Mouse (Mus musculus) ES-E14 (cell line): ENCODE measurements at regions not wholly inside any gene's neighbourhood (a gene's known extent, or its start where the extent isn't known, plus 50 kb on each side); places are given as distances from the start of the nearest gene placed in this dataset.

ENCODE experiments used
- DNase-seq: peaks from one replicate; pipeline ENCODE4 v3.0.0-alpha.2; 2013; ENCODE audit warnings: low read depth, low spot score
- H3K27ac ChIP-seq: 2 replicates; pipeline ENCODE4 v1.5.1; 2012; ENCODE audit warnings: low read depth, mild to moderate bottlenecking, low read length, moderate library complexity, mixed read lengths; ENCODE audit not compliant: poor library complexity, insufficient read depth, severe bottlenecking
- H3K36me3 ChIP-seq: 2 replicates; pipeline ENCODE4 v1.6.1; 2012; ENCODE audit warnings: mild to moderate bottlenecking, low read length, moderate library complexity, mixed read lengths; ENCODE audit not compliant: control insufficient read depth, poor library complexity, insufficient read depth, severe bottlenecking
- H3K4me1 ChIP-seq, 2 experiments: fragments of 150-350 bp in 1 of 2; sonication (generic) in 1 of 2; 2 replicates each; pipeline ENCODE4 v1.6.1; 2012; ENCODE audit warnings: low read length in 2 of 2, mild to moderate bottlenecking in 1 of 2, mixed read lengths in 1 of 2; ENCODE audit not compliant: control insufficient read depth in 2 of 2, insufficient read depth in 2 of 2, poor library complexity in 1 of 2
- H3K4me3 ChIP-seq, 2 experiments: fragments of 150-350 bp in 1 of 2; sonication (generic) in 1 of 2; 2 replicates each; pipeline ENCODE4 v1.5.1; 2012; ENCODE audit warnings: low read length in 2 of 2, low read depth in 1 of 2, mild to moderate bottlenecking in 1 of 2, mixed read lengths in 1 of 2; ENCODE audit not compliant: insufficient read depth in 1 of 2, poor library complexity in 1 of 2, severe bottlenecking in 1 of 2
- H3K9ac ChIP-seq: 2 replicates; pipeline ENCODE4 v1.6.1; 2012; ENCODE audit warnings: low read depth, mild to moderate bottlenecking, low read length, mixed read lengths; ENCODE audit not compliant: poor library complexity, insufficient read depth, severe bottlenecking
- H3K9me3 ChIP-seq: fragments of 150-350 bp; sonication (generic); 2 replicates; pipeline ENCODE4 v1.6.1; 2012; ENCODE audit warnings: low read depth, mild to moderate bottlenecking, low read length; ENCODE audit not compliant: control insufficient read depth, insufficient read depth
- CHD2 ChIP-seq: IDR thresholded peaks from 2 replicates; pipeline ENCODE4 v1.6.1; 2014; ENCODE audit warnings: mild to moderate bottlenecking, low read depth, low read length, inconsistent platforms
- HCFC1 ChIP-seq: IDR thresholded peaks from 2 replicates; pipeline ENCODE4 v1.6.1; 2012; ENCODE audit warnings: low read length, inconsistent platforms, borderline replicate concordance; ENCODE audit not compliant: insufficient read depth
- MAFK ChIP-seq: IDR thresholded peaks from 2 replicates; pipeline ENCODE4 v1.6.1; 2014; ENCODE audit warnings: mild to moderate bottlenecking, low read depth, low read length, inconsistent platforms; ENCODE audit not compliant: insufficient read depth
- ZC3H11A ChIP-seq: IDR thresholded peaks from 2 replicates; pipeline ENCODE4 v1.6.1; 2012; ENCODE audit warnings: low read depth, mild to moderate bottlenecking, inconsistent platforms, low read length, borderline replicate concordance
- ZNF384 ChIP-seq: IDR thresholded peaks from 2 replicates; pipeline ENCODE4 v1.6.1; 2012; ENCODE audit warnings: low read depth, low read length, inconsistent platforms
- in situ Hi-C, 2 experiments: fragments of 600-800 bp; cut with MboI; formaldehyde crosslinking; loops; one replicate each; pipeline ENCODE4 v1.15.1; 2025; ENCODE audit warnings: low sequenced_read_pairs in 2 of 2, inconsistent platforms in 1 of 2; ENCODE audit not compliant: unreplicated experiment in 2 of 2

GRCm38 (mm10) chr13:37542744-37543196, 197.8 kb downstream of the Ly86 start:
- no peak overlapping the region for H3K27ac ChIP-seq

GRCm38 (mm10) chr13:37543788-37544187, 198.8 kb downstream of the Ly86 start:
- no peak for DNase-seq
- in situ Hi-C loops: no loop called here
- Histone ChIP-seq H3K36me3 (no peaks in the 10 kb centered on the region), H3K4me3 (no peak overlapping the region), H3K9ac (no peak overlapping the region), H3K4me1 (peaks cover 3 to 17% of the 10 kb centered on the region in 2 experiments; a peak in 1 of 4 replicates), H3K27ac (no peak overlapping the region), H3K9me3 (no peaks in the 10 kb centered on the region)
- TF ChIP-seq HCFC1: no peak
- no peak for TF ChIP-seq ZNF384
- no peak for TF ChIP-seq CHD2
- TF ChIP-seq ZC3H11A: no peak

More at GRCm38 (mm10) chr13:37542744-37543196, 197.8 kb downstream of the Ly86 start:
- no peaks in the 10 kb centered on the region for H3K9me3 ChIP-seq
- no peak overlapping the region for H3K4me3 ChIP-seq
- TF ChIP-seq HCFC1 (no peak), ZNF384 (no peak), ZC3H11A (no peak), MAFK (no peak), CHD2 (no peak)
- in situ Hi-C loops: no loop called here
- no peak for DNase-seq
- no peak overlapping the region for H3K9ac ChIP-seq
- no peaks in the 10 kb centered on the region for H3K36me3 ChIP-seq
- peaks cover 0 to 8% of the 10 kb centered on the region in 2 experiments; a peak in 1 of 4 replicates for H3K4me1 ChIP-seq

DNA sequence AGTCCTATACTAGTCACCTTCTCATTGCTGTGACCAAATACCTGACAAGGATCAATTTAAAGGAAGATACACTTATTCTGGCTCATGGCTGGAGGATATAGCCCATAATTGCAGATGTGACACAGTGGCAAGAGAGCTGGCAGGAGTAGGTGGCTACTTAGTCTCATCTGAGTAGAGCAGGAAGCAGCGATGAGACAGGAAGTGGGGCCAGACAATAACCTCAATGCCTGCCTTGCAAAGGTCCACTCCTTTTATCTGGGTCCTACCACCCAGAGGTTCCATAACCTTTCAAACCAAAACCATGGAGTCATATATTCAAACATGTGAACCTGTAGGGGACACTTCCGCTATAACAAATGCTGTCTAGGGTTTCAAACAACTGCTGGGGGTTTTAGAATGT, 199.7 kb downstream of the Ly86 start:
- Histone ChIP-seq H3K4me3 (no peak overlapping the region), H3K36me3 (no peaks in the 10 kb centered on the region), H3K9ac (no peak overlapping the region), H3K27ac (no peak overlapping the region), H3K9me3 (no peaks in the 10 kb centered on the region), H3K4me1 (peaks cover 3 to 17% of the 10 kb centered on the region in 2 experiments; a peak in 1 of 4 replicates)
- in situ Hi-C loops: no loop called here
- DNase-seq: no peak
- TF ChIP-seq HCFC1 (no peak), ZC3H11A (no peak), MAFK (no peak)

DNA sequence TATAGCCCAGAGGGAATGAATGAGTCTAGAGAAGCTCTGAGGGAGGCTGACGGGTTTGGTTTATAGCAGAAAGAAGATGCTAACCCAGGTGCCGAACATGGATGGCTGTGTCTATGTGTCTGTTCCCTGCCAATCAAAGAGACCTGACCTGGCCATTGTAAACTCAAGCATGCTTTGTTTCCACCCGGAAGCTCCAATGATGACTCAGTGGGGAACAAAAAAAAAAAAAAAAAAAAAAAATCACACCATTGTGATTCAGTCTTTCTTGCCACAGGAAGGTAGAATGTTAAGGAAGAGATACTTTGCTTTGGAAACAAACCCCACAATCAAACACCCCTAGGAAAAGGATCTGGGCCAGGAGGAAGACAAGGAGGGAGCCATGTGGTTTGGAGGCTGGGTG, 201.5 kb downstream of the Ly86 start:
- in situ Hi-C loops: no loop called here
- no peak overlapping the region for H3K9ac ChIP-seq
- peaks cover 3 to 17% of the 10 kb centered on the region in 2 experiments; a peak in 1 of 4 replicates for H3K4me1 ChIP-seq
- no peak for TF ChIP-seq HCFC1
- peak; percentile 94 for TF ChIP-seq ZNF384
- no peak for TF ChIP-seq CHD2
- no peak overlapping the region for H3K4me3 ChIP-seq
- H3K27ac ChIP-seq: no peak overlapping the region
- H3K9me3 ChIP-seq: no peaks in the 10 kb centered on the region
- DNase-seq: no peak
- no peaks in the 10 kb centered on the region for H3K36me3 ChIP-seq

DNA sequence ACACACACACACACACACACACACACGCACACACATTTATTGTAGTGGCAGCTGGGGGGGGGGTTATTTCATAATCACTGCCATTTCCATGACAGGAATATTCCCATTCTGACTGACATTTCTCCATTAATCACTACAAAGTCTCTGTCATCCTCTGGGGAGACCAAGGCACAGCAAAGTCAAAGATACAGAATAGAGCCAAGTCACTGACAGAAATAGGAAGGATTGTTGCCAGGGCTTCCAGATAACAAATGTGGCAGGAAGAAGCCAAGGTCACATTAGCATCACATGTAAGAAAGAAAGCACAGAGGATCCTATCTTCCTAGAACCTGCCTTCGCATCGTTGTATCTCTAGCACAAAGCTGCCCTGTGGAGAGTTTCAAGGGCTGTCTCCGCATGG, 205.6 kb downstream of the Ly86 start:
- Histone ChIP-seq H3K9me3 (no peaks in the 10 kb centered on the region), H3K27ac (no peak overlapping the region), H3K9ac (no peak overlapping the region), H3K36me3 (no peaks in the 10 kb centered on the region), H3K4me1 (peaks cover 3 to 17% of the 10 kb centered on the region in 2 experiments; a peak in 1 of 4 replicates), H3K4me3 (no peak overlapping the region)
- TF ChIP-seq ZC3H11A (no peak), HCFC1 (no peak), ZNF384 (no peak), CHD2 (no peak), MAFK (no peak)
- in situ Hi-C loops: no loop called here
- no peak for DNase-seq
